Mouse (Mus musculus) MEL (cell line): ENCODE measurements at regions not wholly inside any gene's neighbourhood (a gene's known extent, or its start where the extent isn't known, plus 50 kb on each side); places are given as distances from the start of the nearest gene placed in this dataset.

Experiments
- DNase-seq: peaks from one replicate; pipeline ENCODE4 v3.0.0; 2011; ENCODE audit warnings: low read depth, low spot score
- H3K27ac ChIP-seq: 2 replicates; pipeline ENCODE4 v1.5.1; 2012; ENCODE audit warnings: low read depth, mild to moderate bottlenecking, control low read depth, low read length, moderate library complexity; ENCODE audit not compliant: control insufficient read depth
- H3K27me3 ChIP-seq, 2 experiments: fragments of 150-350 bp in 1 of 2; sonication (generic) in 1 of 2; 2 replicates each; pipeline ENCODE4 v1.6.1; 2012; ENCODE audit warnings: low read length in 2 of 2, mild to moderate bottlenecking in 2 of 2, improper control_type of control experiment in 1 of 2, moderate library complexity in 1 of 2; ENCODE audit not compliant: insufficient read depth in 2 of 2, control insufficient read depth in 1 of 2
- H3K36me3 ChIP-seq, 2 experiments: 2 replicates each; pipeline ENCODE4 v1.6.1; 2012 to 2014; ENCODE audit warnings: low read length in 2 of 2, improper control_type of control experiment in 1 of 2, inconsistent platforms in 1 of 2, mild to moderate bottlenecking in 1 of 2; ENCODE audit not compliant: insufficient read depth in 2 of 2, control insufficient read depth in 1 of 2
- H3K4me1 ChIP-seq, 2 experiments: fragments of 150-350 bp in 1 of 2; sonication (generic) in 1 of 2; 2 replicates each; pipeline ENCODE4 v1.6.1; 2012; ENCODE audit warnings: low read length in 2 of 2, improper control_type of control experiment in 1 of 2, mild to moderate bottlenecking in 1 of 2; ENCODE audit not compliant: insufficient read depth in 2 of 2, control insufficient read depth in 1 of 2
- H3K4me3 ChIP-seq, 2 experiments: fragments of 150-350 bp in 1 of 2; sonication (generic) in 1 of 2; 2 replicates each; pipeline ENCODE4 v1.5.1; 2012; ENCODE audit warnings: low read depth in 2 of 2, low read length in 2 of 2, mild to moderate bottlenecking in 2 of 2, moderate library complexity in 2 of 2, control low read depth in 1 of 2, improper control_type of control experiment in 1 of 2; ENCODE audit not compliant: control insufficient read depth in 1 of 2, insufficient read depth in 1 of 2
- H3K79me2 ChIP-seq: 2 replicates; pipeline ENCODE4 v1.6.1; 2012; ENCODE audit warnings: mild to moderate bottlenecking, low read length, moderate library complexity; ENCODE audit not compliant: control insufficient read depth, poor library complexity, insufficient read depth
- H3K9ac ChIP-seq: 2 replicates; pipeline ENCODE4 v1.6.1; 2012; ENCODE audit warnings: low read depth, mild to moderate bottlenecking, control low read depth, low read length, moderate library complexity; ENCODE audit not compliant: control insufficient read depth, poor library complexity, severe bottlenecking
- H3K9me3 ChIP-seq: fragments of 150-350 bp; sonication (generic); replicated peaks from 2 replicates; pipeline ENCODE4 v1.6.1; 2012; ENCODE audit warnings: mild to moderate bottlenecking, low read length, improper control_type of control experiment, moderate library complexity; ENCODE audit not compliant: insufficient read depth
- CHD2 ChIP-seq: IDR thresholded peaks from 2 replicates; pipeline ENCODE4 v1.6.1; 2011; ENCODE audit warnings: low read length, improper control_type of control experiment
- CTCF ChIP-seq, 3 experiments: IDR thresholded peaks in 2 of 3; conservative IDR thresholded peaks in 1 of 3; 2 replicates each; pipeline ENCODE4 v1.5.1; 2011 to 2012; ENCODE audit warnings: low read length in 3 of 3, low read depth in 2 of 3, mild to moderate bottlenecking in 2 of 3, improper control_type of control experiment in 1 of 3, inconsistent platforms in 1 of 3, mixed read lengths in 1 of 3, moderate library complexity in 1 of 3; ENCODE audit not compliant: control insufficient read depth in 1 of 3, insufficient read depth in 1 of 3, poor library complexity in 1 of 3, severe bottlenecking in 1 of 3
- E2F4 ChIP-seq: IDR thresholded peaks from 2 replicates; pipeline ENCODE4 v1.6.1; 2011; ENCODE audit warnings: low read depth, low read length, improper control_type of control experiment, borderline replicate concordance
- ETS1 ChIP-seq: IDR thresholded peaks from 2 replicates; pipeline ENCODE4 v1.6.1; 2012; ENCODE audit warnings: low read depth, mild to moderate bottlenecking, inconsistent platforms, low read length, improper control_type of control experiment, moderate library complexity
- GATA1 ChIP-seq: IDR thresholded peaks from 2 replicates; pipeline ENCODE4 v1.6.1; 2011; ENCODE audit warnings: low read depth, low read length, improper control_type of control experiment
- JUND ChIP-seq: IDR thresholded peaks from 2 replicates; pipeline ENCODE4 v1.6.1; 2011; ENCODE audit warnings: low read depth, mild to moderate bottlenecking, improper control_type of control experiment, low read length
- KAT2A ChIP-seq: conservative IDR thresholded peaks from 2 replicates; pipeline ENCODE4 v1.6.1; 2012; ENCODE audit warnings: low read depth, low read length, improper control_type of control experiment, inconsistent platforms
- MAFK ChIP-seq: IDR thresholded peaks from 2 replicates; pipeline ENCODE4 v1.6.1; 2011; ENCODE audit warnings: low read depth, mild to moderate bottlenecking, low read length, improper control_type of control experiment, borderline replicate concordance
- MAX ChIP-seq: IDR thresholded peaks from 2 replicates; pipeline ENCODE4 v1.6.1; 2011; ENCODE audit warnings: low read length, improper control_type of control experiment
- MEF2A ChIP-seq: IDR thresholded peaks from 2 replicates; pipeline ENCODE4 v1.6.1; 2014; ENCODE audit warnings: low read depth, mild to moderate bottlenecking, inconsistent platforms, low read length, improper control_type of control experiment; ENCODE audit not compliant: poor library complexity, insufficient replicate concordance, severe bottlenecking; ENCODE audit errors: extremely low read depth
- MXI1 ChIP-seq: IDR thresholded peaks from 2 replicates; pipeline ENCODE4 v1.6.1; 2011; ENCODE audit warnings: mild to moderate bottlenecking, low read depth, low read length, improper control_type of control experiment
- NELFE ChIP-seq: IDR thresholded peaks from 2 replicates; pipeline ENCODE4 v1.6.1; 2011; ENCODE audit warnings: low read depth, low read length, improper control_type of control experiment
- NRF1 ChIP-seq: IDR thresholded peaks from 2 replicates; pipeline ENCODE4 v1.6.1; 2014; ENCODE audit warnings: low read depth, mild to moderate bottlenecking, inconsistent platforms, low read length, improper control_type of control experiment, moderate library complexity; ENCODE audit not compliant: poor library complexity, insufficient read depth, severe bottlenecking
- POLR2AphosphoS5 ChIP-seq: IDR thresholded peaks from 2 replicates; pipeline ENCODE4 v1.6.1; 2012; ENCODE audit warnings: low read depth, borderline replicate concordance, mild to moderate bottlenecking, inconsistent platforms, low read length, moderate library complexity, mixed read lengths
- SMC3 ChIP-seq: IDR thresholded peaks from 2 replicates; pipeline ENCODE4 v1.6.1; 2011; ENCODE audit warnings: low read depth, low read length, improper control_type of control experiment
- TAL1 ChIP-seq: IDR thresholded peaks from 2 replicates; pipeline ENCODE4 v1.6.1; 2012; ENCODE audit warnings: mild to moderate bottlenecking, inconsistent platforms, low read length, moderate library complexity, mixed read lengths
- TCF12 ChIP-seq: IDR thresholded peaks from 2 replicates; pipeline ENCODE4 v1.6.1; 2014; ENCODE audit warnings: low read depth, mild to moderate bottlenecking, inconsistent platforms, low read length, improper control_type of control experiment, moderate library complexity
- UBTF ChIP-seq: IDR thresholded peaks from 2 replicates; pipeline ENCODE4 v1.6.1; 2012; ENCODE audit warnings: low read depth, mild to moderate bottlenecking, inconsistent platforms, low read length, improper control_type of control experiment, moderate library complexity, borderline replicate concordance; ENCODE audit not compliant: insufficient read depth
- USF2 ChIP-seq, 2 experiments: IDR thresholded peaks; 2 replicates each; pipeline ENCODE4 v1.6.1; 2011 to 2012; ENCODE audit warnings: improper control_type of control experiment in 2 of 2, low read length in 2 of 2, borderline replicate concordance in 1 of 2, inconsistent platforms in 1 of 2, low read depth in 1 of 2, mild to moderate bottlenecking in 1 of 2; ENCODE audit not compliant: insufficient read depth in 1 of 2
- ZC3H11A ChIP-seq: IDR thresholded peaks from 2 replicates; pipeline ENCODE4 v1.6.1; 2012; ENCODE audit warnings: low read depth, mild to moderate bottlenecking, inconsistent platforms, low read length, improper control_type of control experiment
- ZKSCAN1 ChIP-seq: IDR thresholded peaks from 2 replicates; pipeline ENCODE4 v1.6.1; 2012; ENCODE audit warnings: low read depth, mild to moderate bottlenecking, inconsistent platforms, low read length, improper control_type of control experiment, moderate library complexity
- ZMIZ1 ChIP-seq: IDR thresholded peaks from 2 replicates; pipeline ENCODE4 v1.6.1; 2012; ENCODE audit warnings: low read depth, mild to moderate bottlenecking, inconsistent platforms, low read length, improper control_type of control experiment, moderate library complexity
- ZNF384 ChIP-seq: IDR thresholded peaks from 2 replicates; pipeline ENCODE4 v1.6.1; 2012; ENCODE audit warnings: low read depth, mild to moderate bottlenecking, inconsistent platforms, low read length, improper control_type of control experiment

GRCm38 (mm10) chr4:142952879-142953278 lies 259.9 kb downstream of the Prdm2 start:
- Histone ChIP-seq H3K27ac (no peak overlapping the region), H3K27me3 (no peaks in the 10 kb centered on the region), H3K9me3 (no peaks in the 10 kb centered on the region)

GRCm38 (mm10) chr4:142947673-142948072 lies 265.1 kb downstream of the Prdm2 start:
- Histone ChIP-seq H3K4me3 (no peak overlapping the region), H3K9me3 (no peaks in the 10 kb centered on the region), H3K36me3 (no peaks in the 10 kb centered on the region), H3K79me2 (no peaks in the 10 kb centered on the region), H3K9ac (no peak overlapping the region), H3K27ac (no peak overlapping the region), H3K27me3 (no peaks in the 10 kb centered on the region), H3K4me1 (no peaks in the 10 kb centered on the region)
- TF ChIP-seq USF2 (IDR thresholded peaks at IDR 0.05; ENCODE audit: borderline replicate concordance in 1 of 2, insufficient read depth in 1 of 2, low read depth in 1 of 2, low read length in 2 of 2): no peak
- TF ChIP-seq ZC3H11A: no peak
- no peak for TF ChIP-seq ZNF384
- TF ChIP-seq ZMIZ1: no peak
- TF ChIP-seq SMC3: no peak
- TF ChIP-seq ETS1: no peak
- no peak for TF ChIP-seq MEF2A
- TF ChIP-seq KAT2A: no peak
- no peak for TF ChIP-seq TCF12
- TF ChIP-seq E2F4: no peak
- no peak for TF ChIP-seq CTCF (IDR thresholded peaks at IDR 0.05 in 2 of 3, conservative IDR thresholded peaks at IDR 0.05 in 1 of 3; ENCODE audit: control insufficient read depth in 1 of 3, insufficient read depth in 1 of 3, low read depth in 2 of 3, low read length in 3 of 3, poor library complexity in 1 of 3, severe bottlenecking in 1 of 3)
- TF ChIP-seq CHD2: no peak
- no peak for DNase-seq

More at GRCm38 (mm10) chr4:142952879-142953278, 259.9 kb downstream of the Prdm2 start:
- no peak overlapping the region for H3K9ac ChIP-seq
- no peaks in the 10 kb centered on the region for H3K79me2 ChIP-seq
- H3K4me1 ChIP-seq: no peaks in the 10 kb centered on the region
- H3K4me3 ChIP-seq: no peak overlapping the region
- DNase-seq: no peak
- TF ChIP-seq ZC3H11A (no peak), MXI1 (no peak), MAFK (no peak), TAL1 (no peak), NELFE (no peak), MAX (no peak), JUND (no peak), ETS1 (no peak), POLR2AphosphoS5 (no peak), E2F4 (no peak), UBTF (no peak), NRF1 (no peak), GATA1 (no peak), ZKSCAN1 (no peak)
- H3K36me3 ChIP-seq: no peaks in the 10 kb centered on the region
